Mouse (Mus musculus) v-Abl transformed pro-B cells (cell line): ENCODE measurements around the gene Ccdc9.
"Not testable (repeated sequence)": the region's sequence is repeated elsewhere in the genome, so short reads cannot be mapped to it uniquely, and the experiment has no call there.

Experiments used
- in situ Hi-C, 2 experiments: fragments of 400-800 bp; cut with MboI; formaldehyde crosslinking; loops; one replicate each; pipeline ENCODE4 v1.15.1; 2025; ENCODE audit not compliant: unreplicated experiment in 2 of 2

Gene Ccdc9

GRCm38 (mm10) chr7:16308555-16309317, 22.1 kb upstream of the Ccdc9 start:
- in situ Hi-C loops, result no loop called here

- in situ Hi-C loops, result not testable (repeated sequence)
These were observed 21.5 kb upstream of the Ccdc9 start, which contains the start of gene Bbc3 for GRCm38 (mm10) chr7:16308093-16308492. Gene Bbc3 (plus strand): TSS chr7:16308393.

GRCm38 (mm10) chr7:16307141-16307540, 20.5 kb upstream of the Ccdc9 start:
- in situ Hi-C loops, result not testable (repeated sequence)

GRCm38 (mm10) chr7:16299419-16300035, 12.9 kb upstream of the Ccdc9 start:
- in situ Hi-C loops, result loop anchor here in 1 of 2 experiments (10.0 kb wide), 1 partner anchor 165 kb away; no protein-coding TSS in a partner anchor

- in situ Hi-C loops, result loop anchor here in 1 of 2 experiments (10.0 kb wide), 1 partner anchor 166 kb away; no protein-coding TSS in a partner anchor
These were observed 12.3 kb upstream of the Ccdc9 start for GRCm38 (mm10) chr7:16298927-16299326.

GRCm38 (mm10) chr7:16297616-16298015, 11.0 kb upstream of the Ccdc9 start:
- in situ Hi-C loops, result loop anchor here in 1 of 2 experiments (10.0 kb wide), 1 partner anchor 167 kb away; no protein-coding TSS in a partner anchor

GRCm38 (mm10) chr7:16296766-16297390, 10.3 kb upstream of the Ccdc9 start:
- in situ Hi-C loops, result loop anchor here in 1 of 2 experiments (10.0 kb wide), 1 partner anchor 168 kb away; no protein-coding TSS in a partner anchor

GRCm38 (mm10) chr7:16296146-16296545, 9.6 kb upstream of the Ccdc9 start:
- in situ Hi-C loops, result loop anchor here in 1 of 2 experiments (10.0 kb wide), 1 partner anchor 169 kb away; no protein-coding TSS in a partner anchor

- in situ Hi-C loops, result loop anchor here in 1 of 2 experiments (10.0 kb wide), 1 partner anchor 169 kb away; no protein-coding TSS in a partner anchor
These were observed 8.8 kb upstream of the Ccdc9 start for GRCm38 (mm10) chr7:16295321-16295900.

GRCm38 (mm10) chr7:16294837-16295236, 8.2 kb upstream of the Ccdc9 start:
- in situ Hi-C loops, result loop anchor here (5.0 to 10.0 kb wide), 5 partner anchors 32 to 322 kb away; no protein-coding TSS in a partner anchor

- in situ Hi-C loops, result loop anchor here (5.0 to 10.0 kb wide), 5 partner anchors 33 to 323 kb away; no protein-coding TSS in a partner anchor
These were observed 7.8 kb upstream of the Ccdc9 start for GRCm38 (mm10) chr7:16294346-16294745.

GRCm38 (mm10) chr7:16287791-16288190, 1.2 kb upstream of the Ccdc9 start:
- in situ Hi-C loops, result no loop called here

- in situ Hi-C loops, result no loop called here
These were observed 421 bp upstream of the Ccdc9 start for GRCm38 (mm10) chr7:16287016-16287415.

GRCm38 (mm10) chr7:16285450-16286025, 1.1 kb downstream of the Ccdc9 start:
- in situ Hi-C loops, result no loop called here

GRCm38 (mm10) chr7:16284904-16285303, 1.7 kb downstream of the Ccdc9 start:
- in situ Hi-C loops, result no loop called here

- in situ Hi-C loops, result no loop called here
These were observed 2.6 kb downstream of the Ccdc9 start for GRCm38 (mm10) chr7:16284001-16284400.

GRCm38 (mm10) chr7:16282334-16282733, 4.3 kb downstream of the Ccdc9 start:
- in situ Hi-C loops, result no loop called here

- in situ Hi-C loops, result no loop called here
These were observed 5.9 kb downstream of the Ccdc9 start for GRCm38 (mm10) chr7:16280721-16281120.

- in situ Hi-C loops, result loop anchor here (25.0 kb wide), 1 partner anchor 288 kb away; no protein-coding TSS in a partner anchor
These were observed 11.4 kb downstream of the Ccdc9 start for GRCm38 (mm10) chr7:16274922-16275890.
